Mouse (Mus musculus) mature B cell (primary cell): ENCODE measurements around the gene Stxbp1.

Experiments
- in situ Hi-C: fragments of 300-500 bp; cut with MboI; formaldehyde crosslinking; loops from 2 replicates; pipeline ENCODE4 v1.14.3; 2019

Stxbp1 gene

DNA sequence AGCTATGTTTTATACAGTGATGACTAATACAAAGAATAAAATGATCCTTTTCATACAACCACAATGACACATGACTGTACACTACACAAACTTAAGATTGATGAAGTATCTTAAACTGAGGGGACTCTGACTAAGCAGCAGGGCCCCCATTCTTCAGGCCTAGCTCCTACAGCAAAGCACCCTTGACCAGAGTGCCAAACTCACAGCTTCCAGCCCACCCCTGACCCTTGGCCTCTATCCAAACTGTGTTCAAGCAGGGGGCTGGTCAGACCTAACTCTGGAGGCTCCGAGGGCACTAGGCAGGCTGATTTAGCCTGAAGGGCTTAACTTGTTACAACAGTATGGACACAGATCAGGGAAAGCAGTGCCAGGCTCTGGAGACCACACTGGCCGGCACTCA is 58.5 kb downstream of the Stxbp1 start:
- in situ Hi-C loops: no loop called here

DNA sequence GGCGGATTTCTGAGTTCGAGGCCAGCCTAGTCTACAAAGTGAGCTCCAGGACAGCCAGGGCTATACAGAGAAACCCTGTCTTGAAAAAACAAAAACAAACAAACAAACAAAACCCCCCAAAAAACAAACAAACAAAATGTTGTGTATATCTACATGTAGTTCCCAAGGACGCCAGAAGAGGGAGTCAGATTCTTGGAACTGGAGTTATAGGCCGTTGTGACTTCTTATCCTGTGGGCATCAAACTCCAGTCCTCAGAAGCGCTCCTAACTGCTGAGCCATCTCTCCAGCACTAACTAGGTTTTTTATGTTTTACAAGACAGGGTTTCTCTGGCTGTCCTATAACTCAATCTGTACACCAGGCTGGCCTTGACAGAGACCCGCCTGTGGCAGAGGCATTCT is 59.9 kb downstream of the Stxbp1 start:
- in situ Hi-C loops: no loop called here

DNA sequence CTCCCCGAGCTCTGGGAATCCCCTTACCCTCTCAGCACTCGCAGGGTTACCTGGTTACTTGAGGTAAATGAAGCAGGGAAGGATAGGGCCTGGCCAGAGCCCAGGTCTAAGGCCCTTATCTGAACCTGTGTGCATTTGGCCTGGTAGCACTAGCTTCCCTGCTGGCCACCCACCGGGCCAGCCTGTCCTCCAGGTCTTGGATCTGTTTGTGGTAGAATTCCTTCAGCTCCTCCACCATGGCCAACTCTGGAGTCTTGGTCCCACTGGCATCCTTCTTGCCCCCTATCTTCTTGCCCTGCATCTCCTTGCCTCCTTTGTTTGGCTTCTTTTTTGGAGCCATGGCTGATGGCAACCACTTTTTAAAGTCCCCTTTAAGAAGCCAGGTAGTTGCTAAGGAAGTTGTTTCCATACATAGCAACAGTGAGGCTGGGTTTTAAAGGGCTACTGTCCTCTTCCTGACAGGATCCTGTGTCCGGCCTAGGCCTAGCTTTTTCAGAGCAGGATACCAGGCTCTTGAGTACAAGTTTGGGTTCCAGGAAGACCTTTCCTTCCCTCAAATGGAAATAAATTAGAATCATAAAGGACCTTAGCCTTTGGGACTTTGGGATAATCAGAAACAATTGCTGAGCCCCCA is 62.9 kb downstream of the Stxbp1 start, which contains the start of gene Cfap157:
TSS of gene Cfap157 (minus strand) at position 381 of the 634 bp plus-strand sequence.
- in situ Hi-C loops: no loop called here

DNA sequence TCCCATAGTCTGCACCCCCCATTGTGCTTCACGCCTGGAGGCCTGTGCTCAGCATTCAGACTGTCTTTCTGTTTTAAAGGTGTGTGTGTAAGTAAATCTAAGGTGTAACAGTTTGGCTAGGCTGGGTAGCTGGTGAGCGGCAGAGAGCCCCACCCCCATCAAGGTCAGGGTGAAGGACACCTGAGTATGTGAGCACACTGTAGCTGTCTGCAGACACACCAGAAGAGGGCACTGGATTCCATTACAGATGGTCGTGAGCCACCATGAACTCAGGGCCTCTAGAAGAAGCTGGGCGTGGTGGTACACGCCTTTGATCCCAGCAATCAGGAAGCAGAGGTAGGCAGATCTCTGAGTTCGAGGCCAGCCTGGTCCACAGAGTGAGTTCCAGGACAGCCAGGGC is 65.3 kb downstream of the Stxbp1 start:
- in situ Hi-C loops: no loop called here

DNA sequence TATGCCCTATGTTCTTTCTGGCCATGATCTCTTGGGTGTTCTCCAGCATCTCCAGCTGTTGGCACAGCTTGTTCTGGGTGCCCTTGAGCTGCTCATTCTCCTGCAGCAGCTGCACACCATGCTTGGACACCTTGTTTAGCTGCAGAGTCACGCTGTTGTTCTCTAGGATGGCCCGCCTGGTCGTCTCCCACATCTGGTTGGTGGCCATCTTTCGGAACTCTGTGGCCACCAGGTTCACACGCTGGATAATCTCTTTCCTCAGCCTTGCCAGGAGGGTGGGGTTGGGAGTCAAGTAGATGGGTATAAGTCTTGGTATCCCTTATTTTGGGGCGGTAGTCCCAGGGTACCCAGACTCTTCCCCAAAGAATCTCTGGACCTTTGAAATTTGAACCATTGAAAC is 67.3 kb downstream of the Stxbp1 start:
- in situ Hi-C loops: no loop called here

DNA sequence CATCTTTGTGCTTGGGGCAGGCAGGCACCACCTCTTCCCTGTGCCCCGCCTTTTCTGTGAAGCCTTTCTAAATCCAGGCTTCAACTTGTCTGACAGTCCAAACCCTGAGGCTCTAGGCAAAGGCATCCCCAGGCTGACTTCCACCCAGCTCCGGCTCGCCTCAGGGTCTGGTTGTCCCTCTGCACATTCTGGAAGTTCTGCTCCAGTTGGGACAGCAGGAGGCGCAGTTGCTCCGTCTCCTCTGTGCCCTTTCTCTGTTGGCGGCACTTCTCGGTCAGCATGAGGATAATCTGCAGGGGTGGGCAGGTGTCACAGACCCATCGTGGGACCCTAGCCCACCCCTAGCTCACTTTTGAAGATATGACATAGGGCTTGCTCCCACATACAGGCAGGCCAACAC is 67.9 kb downstream of the Stxbp1 start:
- in situ Hi-C loops: no loop called here

DNA sequence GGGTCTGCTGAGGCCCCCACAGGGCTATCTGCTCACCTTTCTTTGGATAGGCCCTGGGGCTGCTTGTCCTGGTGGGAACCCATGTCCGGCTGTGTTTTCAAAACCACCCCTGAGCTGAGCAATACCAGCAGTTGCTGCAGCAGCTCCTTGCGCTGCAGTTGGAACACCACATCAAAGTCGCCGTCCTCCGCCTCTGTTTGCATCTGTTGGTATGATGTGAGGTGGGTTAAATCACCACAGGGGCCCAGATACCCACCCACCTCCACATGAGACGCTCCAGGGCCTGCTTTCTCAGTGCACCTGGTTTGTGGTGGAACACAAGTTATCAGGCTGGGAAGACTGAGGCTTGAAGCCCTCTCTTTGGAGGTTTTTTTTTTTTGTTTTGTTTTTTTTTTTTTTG is 69.0 kb downstream of the Stxbp1 start:
- in situ Hi-C loops: no loop called here

DNA sequence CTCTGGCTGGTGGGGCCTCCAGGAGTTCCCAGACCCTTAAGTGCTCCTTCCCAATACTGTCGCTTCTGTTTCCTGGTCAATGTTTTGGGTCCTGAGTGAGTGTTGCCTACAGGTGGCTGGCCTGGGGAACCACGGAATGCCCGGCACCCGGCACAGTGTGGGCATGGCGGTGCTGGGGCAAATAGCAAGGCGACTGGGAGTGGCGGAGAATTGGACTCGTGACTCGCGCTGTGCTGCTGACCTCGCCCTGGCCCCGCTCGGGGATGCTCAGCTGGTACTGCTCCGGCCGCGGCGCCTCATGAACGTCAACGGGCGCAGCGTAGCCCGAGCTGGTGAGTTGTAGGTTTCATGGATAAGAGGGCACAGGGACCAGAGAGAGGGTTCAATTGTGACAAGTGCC is 70.9 kb downstream of the Stxbp1 start:
- in situ Hi-C loops: no loop called here

DNA sequence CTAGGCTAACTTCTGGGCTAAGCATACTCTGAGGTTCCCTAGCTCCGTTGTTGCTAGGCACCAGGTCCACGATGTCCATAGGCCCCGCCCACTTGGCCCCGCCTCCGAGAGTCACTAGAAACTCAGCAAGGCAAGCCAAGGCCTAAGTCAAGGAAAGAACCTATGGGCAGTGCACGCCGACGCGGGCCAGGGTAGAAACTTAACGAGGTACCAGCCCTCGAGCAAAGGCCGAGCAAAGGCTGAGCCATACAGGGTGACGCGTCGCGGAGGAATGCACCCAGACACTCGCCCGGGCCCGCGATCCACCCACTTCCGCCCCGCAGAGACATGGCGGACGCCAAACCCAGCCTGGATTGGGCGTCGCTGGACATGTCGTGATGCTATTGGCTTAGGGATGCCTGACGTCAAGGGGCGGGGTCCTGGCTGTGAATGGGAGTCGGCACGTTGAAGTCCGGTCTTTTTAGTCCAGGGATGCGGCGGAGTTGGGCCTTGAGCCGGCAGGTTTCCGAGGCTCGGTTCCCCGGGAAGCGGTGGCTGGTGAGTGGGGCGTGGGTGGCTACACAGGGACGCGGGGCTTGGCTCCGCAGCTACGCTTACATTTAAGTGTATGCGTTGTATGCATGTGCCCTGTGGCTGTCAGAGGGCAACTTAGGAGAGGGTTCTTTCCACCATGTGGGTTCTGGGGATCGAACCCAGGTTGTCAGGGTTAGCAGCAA is 71.5 kb downstream of the Stxbp1 start, which contains the start of the genes Ttc16 and Ptrh1:
TSS of gene Ttc16 (minus strand) at position 275 of the 716 bp plus-strand sequence.
TSS of gene Ptrh1 (plus strand) at position 428 of the 716 bp plus-strand sequence.
- in situ Hi-C loops: no loop called here

DNA sequence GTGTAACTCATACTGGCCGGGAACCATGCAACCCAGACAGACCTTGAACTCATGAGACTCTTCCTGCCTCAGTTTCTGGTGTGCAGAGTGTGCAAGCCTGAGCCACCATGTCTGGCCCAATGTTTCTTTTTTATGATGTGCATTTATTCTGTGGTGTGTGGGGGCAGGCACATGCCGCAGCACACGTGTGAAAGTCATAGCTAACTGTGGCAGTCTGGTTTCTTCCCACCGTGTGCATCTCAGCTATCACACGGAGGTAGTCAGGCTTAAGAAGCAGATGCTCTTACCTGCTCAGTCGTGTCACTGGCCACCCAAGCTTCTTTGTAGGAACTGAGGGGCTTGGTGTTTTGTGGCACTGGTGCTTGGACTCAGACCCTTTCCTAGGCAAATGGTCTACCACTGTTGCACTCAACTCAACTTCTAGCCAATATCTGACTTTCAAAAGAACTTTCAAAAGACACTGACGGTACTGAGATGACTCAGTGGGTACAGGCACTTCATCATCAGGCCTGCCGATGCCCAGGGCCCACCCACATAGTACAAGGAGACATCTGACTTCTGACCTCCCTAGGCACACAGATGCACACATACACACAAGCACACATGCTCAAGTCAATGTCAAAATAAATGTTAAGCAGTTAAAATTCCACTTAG is 74.3 kb downstream of the Stxbp1 start:
- in situ Hi-C loops: no loop called here

DNA sequence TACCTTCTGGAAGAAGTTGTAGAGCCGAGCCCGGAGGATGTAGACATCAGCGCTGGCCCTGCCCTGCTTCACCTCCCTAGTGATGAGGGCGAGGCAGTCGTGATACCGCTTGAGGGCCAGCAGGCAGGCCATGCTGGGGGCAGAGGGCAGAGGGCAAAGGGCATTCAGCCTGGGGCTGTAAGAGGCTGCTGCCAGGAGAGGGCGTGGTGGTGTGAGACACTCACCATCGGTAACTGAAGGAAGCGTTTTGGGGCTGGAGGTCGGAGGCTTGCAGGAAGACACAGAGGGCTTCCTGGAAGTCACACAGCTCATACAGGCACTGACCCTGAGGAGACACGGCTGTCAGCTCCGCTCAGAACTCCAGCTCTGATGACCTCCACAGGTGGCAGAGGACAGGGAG is 75.2 kb downstream of the Stxbp1 start:
- in situ Hi-C loops: no loop called here

DNA sequence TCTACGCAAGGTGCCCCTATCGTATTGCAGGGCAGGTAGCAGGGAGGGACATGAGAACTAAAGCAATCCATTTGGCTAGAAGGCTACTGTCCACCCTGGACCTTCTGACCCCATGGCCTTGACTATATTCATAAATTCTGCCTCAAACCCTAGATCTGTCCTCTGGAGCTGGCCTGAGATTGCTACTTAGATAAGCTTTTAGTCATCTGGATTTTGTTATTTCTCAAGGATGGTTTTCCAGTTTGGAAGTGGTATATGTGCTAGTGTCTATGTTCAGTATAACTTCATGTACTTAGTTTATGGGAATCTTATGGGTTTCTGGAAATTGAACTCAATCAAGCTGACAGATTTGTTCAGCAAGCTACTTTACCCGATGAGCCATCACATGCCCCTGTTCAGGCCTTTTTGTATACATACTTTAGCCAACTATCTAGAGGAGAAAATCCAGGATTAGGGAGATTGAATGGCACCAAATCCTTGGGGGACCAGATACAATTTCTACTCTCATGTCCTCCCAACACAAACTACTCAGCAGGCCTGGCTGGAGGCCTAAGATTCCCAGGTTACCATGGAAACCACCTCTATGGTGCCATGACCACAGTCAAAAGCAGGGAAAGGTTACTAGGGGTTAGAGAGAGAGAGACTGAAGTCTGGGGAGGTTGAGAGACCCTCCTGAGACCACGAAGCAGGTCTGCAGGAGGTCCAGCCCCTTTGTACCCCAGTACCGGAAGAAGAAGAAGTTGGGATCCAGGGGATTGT is 77.5 kb downstream of the Stxbp1 start:
- in situ Hi-C loops: no loop called here

DNA sequence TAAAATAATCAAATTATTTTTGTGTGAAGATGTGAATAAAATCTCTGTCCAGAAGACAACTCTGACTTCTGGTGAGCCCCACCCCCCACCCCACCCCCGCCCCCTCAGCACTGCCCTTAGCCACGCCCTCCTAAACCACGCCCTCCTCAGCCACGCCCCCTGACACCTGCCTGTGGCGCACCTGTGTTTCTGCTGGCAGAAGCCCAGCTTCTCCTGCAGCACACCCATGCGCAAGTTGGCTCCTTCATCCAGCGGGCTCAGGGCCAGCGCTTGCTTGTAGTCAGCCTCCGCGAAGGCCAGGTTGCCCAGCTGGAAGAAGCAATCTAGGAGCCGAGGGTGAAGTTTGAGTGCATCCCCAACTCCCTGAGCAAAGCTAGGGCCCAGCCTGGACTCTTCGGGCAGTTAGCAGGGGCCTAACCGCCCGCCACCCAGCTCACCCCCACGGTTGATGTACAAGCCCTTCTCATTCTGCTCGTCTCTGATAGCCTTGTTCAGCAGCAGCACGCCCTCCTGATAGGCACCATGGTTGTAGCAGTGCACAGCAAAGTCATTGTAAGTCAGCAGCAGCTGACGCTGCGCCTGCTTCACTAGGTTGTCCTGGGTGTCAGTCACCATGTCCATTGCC is 78.3 kb downstream of the Stxbp1 start:
- in situ Hi-C loops: no loop called here

DNA sequence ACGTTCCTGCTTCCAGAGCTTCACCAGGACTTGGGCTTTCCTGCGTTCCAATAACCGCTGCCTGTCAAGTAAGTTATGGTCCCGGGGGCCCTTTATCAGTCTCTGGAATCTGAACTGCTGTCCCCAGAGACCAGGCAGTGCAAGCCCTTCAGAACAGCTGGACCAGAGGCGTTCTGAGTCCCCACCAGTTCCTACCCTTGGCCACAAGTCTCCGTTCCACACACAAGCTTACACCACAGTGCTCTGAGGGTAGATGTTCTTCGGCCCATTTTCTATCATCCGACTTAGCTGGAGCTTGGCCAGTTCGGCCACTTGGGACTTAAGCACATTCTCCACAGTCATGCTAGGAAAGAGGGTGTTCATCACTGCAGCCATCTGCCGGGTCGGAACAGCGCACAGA is 79.8 kb downstream of the Stxbp1 start:
- in situ Hi-C loops: no loop called here

DNA sequence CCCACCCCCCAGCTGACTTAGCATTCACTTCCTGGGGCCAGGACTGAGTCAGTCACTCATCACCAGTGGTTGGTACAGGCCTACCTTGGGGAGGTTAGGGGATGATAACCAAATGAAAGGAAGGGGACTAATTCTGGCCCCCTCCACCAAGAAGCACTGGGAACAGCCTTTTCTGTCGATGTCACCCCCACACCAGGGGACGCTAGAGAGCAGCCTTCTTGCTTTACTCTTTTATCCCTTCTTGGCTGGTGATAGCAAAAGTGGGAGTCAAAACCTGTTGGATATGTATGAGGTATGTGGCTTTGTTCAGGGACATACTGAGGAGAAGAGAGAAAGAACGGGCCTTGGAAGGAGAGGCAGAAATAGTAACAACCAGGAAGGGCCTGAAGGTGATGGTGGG is 83.7 kb downstream of the Stxbp1 start:
- in situ Hi-C loops: no loop called here

DNA sequence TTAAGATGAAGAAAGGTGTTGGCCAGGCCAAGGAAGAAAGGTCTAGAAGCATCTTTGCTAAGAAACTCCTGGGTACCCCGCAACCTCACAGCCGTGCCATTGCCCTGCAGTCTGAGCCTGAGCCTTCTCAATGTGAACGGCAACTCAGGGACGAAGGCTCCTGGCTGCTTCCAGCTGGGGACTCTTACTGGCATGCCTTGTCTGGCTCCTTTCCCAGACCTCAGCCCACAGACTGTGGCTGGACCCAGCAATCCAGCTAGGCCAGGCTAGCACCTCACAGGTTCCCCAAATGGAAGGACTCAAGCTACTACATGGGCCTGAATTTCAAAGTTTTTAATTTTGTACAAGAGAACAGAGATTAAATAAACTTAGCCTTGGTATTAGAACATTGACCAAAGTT is 85.2 kb downstream of the Stxbp1 start:
- in situ Hi-C loops: no loop called here

DNA sequence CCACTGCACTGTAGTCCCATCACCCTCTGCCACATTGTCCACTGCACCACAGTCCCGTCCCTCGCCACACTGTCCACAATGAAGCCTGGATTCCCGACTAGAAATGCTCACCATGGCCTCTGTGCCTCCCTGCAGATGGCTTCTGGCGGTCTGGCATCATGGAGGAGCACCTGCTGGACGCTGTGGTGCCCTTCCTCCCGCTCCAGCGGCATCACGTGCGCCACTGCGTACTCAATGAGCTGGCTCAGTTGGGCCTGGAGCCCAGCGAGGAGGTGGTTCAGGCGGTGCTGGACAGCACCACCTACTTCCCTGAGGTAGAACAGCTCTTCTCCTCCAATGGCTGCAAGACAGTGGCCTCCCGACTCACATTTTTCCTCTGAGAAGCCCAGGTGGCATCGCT is 85.7 kb downstream of the Stxbp1 start:
- in situ Hi-C loops: no loop called here

DNA sequence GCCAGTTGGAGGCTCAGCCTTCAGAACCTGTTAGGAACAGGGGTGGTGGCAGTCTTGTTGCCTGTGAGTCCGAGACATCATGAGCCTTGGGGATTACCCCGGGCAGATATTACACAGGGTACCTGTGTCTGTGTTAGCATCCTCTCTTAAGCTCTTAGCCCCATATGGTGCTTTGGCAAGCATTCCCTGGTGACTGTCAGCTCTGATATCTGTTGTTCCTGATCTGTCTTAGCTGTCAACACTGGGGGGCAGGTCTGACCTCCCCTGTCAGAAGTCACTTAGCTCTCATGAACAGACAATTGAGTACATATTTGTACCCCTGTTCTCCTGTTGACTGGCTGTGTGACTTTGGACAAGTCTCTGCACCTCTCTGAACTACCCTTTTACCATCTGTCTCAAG is 88.0 kb downstream of the Stxbp1 start:
- in situ Hi-C loops: loop anchor here (5.0 kb wide), 1 partner anchor 47 kb away; the partner anchor contains the start of gene Cdk9

DNA sequence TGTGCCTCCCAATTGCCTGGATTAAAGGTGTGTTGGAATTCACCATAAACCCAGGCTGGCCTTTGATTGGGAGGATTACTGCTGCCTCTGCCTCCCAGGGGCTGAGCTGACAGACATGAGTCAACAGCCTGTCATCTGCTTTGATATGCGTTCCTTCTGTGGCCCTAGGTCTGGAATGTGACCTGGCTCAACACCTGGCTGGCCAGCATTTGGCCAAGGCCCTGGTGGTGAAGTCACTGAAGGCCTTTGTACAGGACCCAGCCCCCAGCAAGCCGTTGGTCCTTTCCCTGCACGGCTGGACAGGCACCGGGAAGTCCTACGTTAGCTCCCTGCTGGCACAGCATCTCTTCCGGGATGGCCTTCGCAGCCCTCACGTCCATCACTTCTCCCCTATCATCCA is 88.5 kb downstream of the Stxbp1 start:
- in situ Hi-C loops: loop anchor here (5.0 kb wide), 1 partner anchor 46 kb away; the partner anchor contains the start of gene Cdk9

DNA sequence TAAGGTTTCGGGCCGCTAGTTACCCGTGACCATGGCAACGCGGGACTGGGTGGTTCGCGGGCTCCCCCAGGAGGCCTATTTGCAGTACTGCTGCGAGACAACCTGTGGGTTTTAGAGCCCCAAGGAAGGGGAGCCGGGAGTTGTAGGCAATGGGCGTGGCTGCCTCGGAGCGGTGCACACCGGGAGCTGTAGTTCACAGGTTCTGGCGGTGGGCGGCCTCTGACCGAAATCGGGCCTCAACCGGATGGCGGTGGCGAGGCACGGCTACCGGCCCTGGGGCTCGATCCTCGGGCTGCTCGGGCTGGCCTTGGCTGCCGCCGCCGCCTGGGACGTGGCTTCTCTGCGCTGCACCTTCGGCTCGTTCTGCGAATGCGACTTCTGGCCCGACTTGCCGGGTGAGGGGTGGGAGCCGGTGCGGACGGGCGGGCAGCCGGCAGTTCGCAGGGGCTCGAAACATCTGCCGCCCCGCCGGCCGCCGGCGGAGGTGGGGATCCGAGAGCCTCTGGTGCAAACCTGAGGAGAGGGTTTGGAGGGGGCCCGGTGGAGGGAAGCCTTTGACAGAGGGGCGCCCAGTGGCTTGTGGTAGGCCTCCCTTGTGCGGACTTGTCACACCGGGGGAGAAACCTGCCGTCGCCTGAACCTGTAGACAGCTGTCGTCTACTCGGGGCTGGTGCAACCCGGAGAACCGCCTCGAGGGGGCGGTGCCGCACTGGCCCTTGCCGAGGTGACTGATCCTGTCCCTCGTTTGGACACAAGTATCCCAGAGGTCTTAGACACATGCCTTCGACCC is 89.8 kb downstream of the Stxbp1 start, which contains the start of gene Tor2a:
TSS of gene Tor2a (plus strand) at position 179 of the 790 bp plus-strand sequence.
- in situ Hi-C loops: loop anchor here (5.0 kb wide), 1 partner anchor 45 kb away; the partner anchor contains the start of gene Cdk9

DNA sequence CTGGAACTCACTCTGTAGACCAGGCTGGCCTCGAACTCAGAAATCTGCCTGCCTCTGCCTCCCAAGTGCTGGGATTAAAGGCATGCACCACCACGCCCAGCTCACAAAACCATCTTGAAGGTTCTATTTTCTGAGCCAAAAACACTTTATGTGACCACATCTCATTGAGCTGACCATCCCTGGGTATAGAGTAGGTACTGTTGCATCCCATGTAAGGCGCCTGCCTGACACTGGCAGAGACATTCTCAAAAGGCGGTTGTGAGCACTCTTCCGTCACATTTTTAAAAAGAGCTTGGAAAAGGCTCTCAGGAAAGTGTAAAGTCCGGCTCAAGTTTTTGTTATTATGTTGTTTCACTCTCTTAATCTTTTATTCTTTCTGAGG is 90.4 kb downstream of the Stxbp1 start:
- in situ Hi-C loops: loop anchor here (5.0 kb wide), 1 partner anchor 44 kb away; the partner anchor contains the start of gene Cdk9
